17 mouse cellular contexts compared by ENCODE assay signal in the genomic region with DNA sequence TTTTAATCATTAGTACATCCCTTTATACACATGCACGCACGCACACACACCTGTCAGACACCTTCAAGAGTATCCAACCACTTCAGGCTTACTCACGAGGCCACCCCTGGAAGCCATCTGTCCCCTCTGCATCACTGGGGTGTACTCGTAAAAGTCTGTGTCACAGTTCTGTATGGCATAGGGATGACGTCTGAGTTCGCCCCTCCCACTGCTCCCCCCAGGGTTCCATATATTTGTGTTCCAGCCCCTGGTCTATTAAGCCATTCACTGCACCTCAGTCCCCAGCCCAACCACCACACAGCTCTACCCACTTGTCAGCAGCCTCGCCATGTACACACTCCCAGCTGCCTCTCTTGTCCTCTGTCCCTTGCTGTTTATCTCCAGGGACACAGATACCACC. TPM values are rescaled to one million over a fixed set of nuclear protein-coding genes. Genes with fewer than 3 reads are reported as not detected.
A peak's percentile ranks its signal among the peaks of the same experiment; 100 is the strongest.
DNase-seq lines count a peak whose midpoint lies in the region; ATAC-seq lines count a peak whose summit lies in the region.
"Had no signal": no experiment of that assay in that cellular context is flagged by ENCODE, and none has a peak within 500 bp of the region (broad histone marks: within the 10 kb centered on the region; RNA-seq: fewer than 3 reads in every experiment).

No protein-coding gene starts in this region.

- peak; percentile 80 for DNase-seq in heart, adult 11 months
- no peak for DNase-seq in heart, embryonic 10.5 days (ENCODE audit: low spot score)
- DNase-seq in liver, embryonic 11.5 days (ENCODE audit: low spot score) = no peak
- DNase-seq in liver = no peak
- no peak for DNase-seq in neural tube, embryonic 10.5 days (ENCODE audit: extremely low spot score, low spot score)
- DNase-seq: adrenal gland, adult 2 months; adrenal gland, postnatal 25 days; cerebellum, adult 9-10 months; cerebellum, postnatal 36 days; gastrocnemius, adult 2 months; gastrocnemius, postnatal 25 days; heart, postnatal 10 days; heart, postnatal 4 days had no signal

- H3K27ac ChIP-seq in heart, embryonic 10.5 days = no peak overlapping the region
- H3K27ac ChIP-seq in liver, embryonic 11.5 days (ENCODE audit: low read depth, low read length) = no peak overlapping the region
- no peak overlapping the region for H3K27ac ChIP-seq in neural tube, embryonic 13.5 days (replicated peaks)
- H3K27ac ChIP-seq: embryonic facial prominence, embryonic 13.5 days; forebrain, embryonic 12.5 days; gastrocnemius, adult 2 months; hindbrain, embryonic 15.5 days had no signal

- H3K36me3 ChIP-seq in heart, embryonic 10.5 days = no peaks in the 10 kb centered on the region
- H3K36me3 ChIP-seq in liver, embryonic 11.5 days (ENCODE audit: control insufficient read depth, insufficient read depth, low read length) = no peaks in the 10 kb centered on the region
- no peaks in the 10 kb centered on the region for H3K36me3 ChIP-seq in neural tube, embryonic 13.5 days
- H3K36me3 ChIP-seq: embryonic facial prominence, embryonic 13.5 days; forebrain, embryonic 12.5 days; hindbrain, embryonic 15.5 days had no signal

- H3K4me3 ChIP-seq in heart, embryonic 10.5 days = no peak overlapping the region
- no peak overlapping the region for H3K4me3 ChIP-seq in liver, embryonic 11.5 days (ENCODE audit: low read depth, low read length)
- H3K4me3 ChIP-seq in neural tube, embryonic 13.5 days = no peak overlapping the region
- H3K4me3 ChIP-seq: embryonic facial prominence, embryonic 13.5 days; forebrain, embryonic 12.5 days; gastrocnemius, adult 2 months had no signal

- no peak overlapping the region for H3K4me2 ChIP-seq in liver, embryonic 11.5 days
- 0 out of 2 replicates have a peak overlapping the region, but pooled peaks have one; percentile 81 for H3K4me2 ChIP-seq in neural tube, embryonic 13.5 days
- H3K4me2 ChIP-seq: embryonic facial prominence, embryonic 13.5 days had no signal

- peaks cover 15% of the 10 kb centered on the region for H3K4me1 ChIP-seq in heart, embryonic 10.5 days
- 0 out of 2 replicates have a peak, but pooled peaks cover 6% of the 10 kb centered on the region for H3K4me1 ChIP-seq in liver, embryonic 11.5 days (replicated peaks; ENCODE audit: control insufficient read depth, insufficient read depth, low read length)
- peaks cover 90% of the 10 kb centered on the region for H3K4me1 ChIP-seq in neural tube, embryonic 13.5 days (replicated peaks)

- no peaks in the 10 kb centered on the region for H3K9me3 ChIP-seq in heart, embryonic 10.5 days
- no peaks in the 10 kb centered on the region for H3K9me3 ChIP-seq in liver, embryonic 11.5 days (ENCODE audit: control insufficient read depth, low read length)
- no peaks in the 10 kb centered on the region for H3K9me3 ChIP-seq in neural tube, embryonic 13.5 days
- H3K9me3 ChIP-seq: embryonic facial prominence, embryonic 13.5 days; forebrain, embryonic 12.5 days; hindbrain, embryonic 15.5 days had no signal

- peaks cover 99% of the 10 kb centered on the region for H3K27me3 ChIP-seq in heart, embryonic 10.5 days (ENCODE audit: insufficient read depth, poor library complexity, severe bottlenecking)
- peaks cover 89% of the 10 kb centered on the region for H3K27me3 ChIP-seq in liver, embryonic 11.5 days (replicated peaks; ENCODE audit: control insufficient read depth, insufficient read depth, low read length)
- H3K27me3 ChIP-seq in neural tube, embryonic 13.5 days = peaks cover 58% of the 10 kb centered on the region
- H3K27me3 ChIP-seq: hindbrain, embryonic 15.5 days had no signal

- 0 out of 2 replicates have a peak overlapping the region, but pooled peaks have one; percentile 5 for H3K9ac ChIP-seq in liver, embryonic 11.5 days (ENCODE audit: low read depth, low read length)
- H3K9ac ChIP-seq in neural tube, embryonic 13.5 days = no peak overlapping the region; the same call in 1 of the 2 replicates
- H3K9ac ChIP-seq: embryonic facial prominence, embryonic 13.5 days had no signal

- no peak for ATAC-seq in liver, embryonic 11.5 days (replicated peaks; ENCODE audit: low FRiP score)
- no peak for ATAC-seq in neural tube, embryonic 13.5 days (ENCODE audit: low read depth)

- WGBS in heart, embryonic 10.5 days = 73% methylated on average over 7 of the region's 7 CpGs
- 70% methylated on average over 7 of the region's 7 CpGs for WGBS in liver, embryonic 11.5 days
- WGBS in neural tube, embryonic 13.5 days = 66% methylated on average over 7 of the region's 7 CpGs

RNA-seq across cellular contexts. Expression of gene Nrxn2, which starts 3.5 kb away (rescaled TPM):
- polyA plus RNA-seq in heart, embryonic 10.5 days (2016; fragmentation: Nextera tagmentation; extraction: Ambion mirVana) = 0.10 and 1.1 TPM in 2 replicates
- polyA plus RNA-seq in liver, embryonic 11.5 days (2014; fragmentation: Nextera tagmentation; extraction: Ambion mirVana) = 1.1 and 1.6 TPM in 2 replicates
- polyA plus RNA-seq in neural tube, embryonic 13.5 days (2015; fragmentation: Nextera tagmentation; extraction: Ambion mirVana) = 24.0 and 28.9 TPM in 2 replicates

RNA-seq across cellular contexts. Expression of gene Rasgrp2, which starts 22.9 kb away (rescaled TPM):
- 59.9 and 61.6 TPM in 2 replicates for polyA plus RNA-seq in heart, embryonic 10.5 days (2016; fragmentation: Nextera tagmentation; extraction: Ambion mirVana)
- polyA plus RNA-seq in liver, embryonic 11.5 days (2014; fragmentation: Nextera tagmentation; extraction: Ambion mirVana) = 97.6 and 105 TPM in 2 replicates
- polyA plus RNA-seq in neural tube, embryonic 13.5 days (2015; fragmentation: Nextera tagmentation; extraction: Ambion mirVana) = 44.1 and 49.9 TPM in 2 replicates

RNA-seq across cellular contexts. Expression of gene Pygm, which starts 37.8 kb away (rescaled TPM):
- polyA plus RNA-seq in heart, embryonic 10.5 days (2016; fragmentation: Nextera tagmentation; extraction: Ambion mirVana) = 103 and 214 TPM in 2 replicates
- polyA plus RNA-seq in liver, embryonic 11.5 days (2014; fragmentation: Nextera tagmentation; extraction: Ambion mirVana) = 1.4 and 4.3 TPM in 2 replicates
- polyA plus RNA-seq in neural tube, embryonic 13.5 days (2015; fragmentation: Nextera tagmentation; extraction: Ambion mirVana) = 5.7 and 6.3 TPM in 2 replicates

RNA-seq across cellular contexts. Expression of gene Sf1, which starts 58.5 kb away (rescaled TPM):
- 129 and 146 TPM in 2 replicates for polyA plus RNA-seq in heart, embryonic 10.5 days (2016; fragmentation: Nextera tagmentation; extraction: Ambion mirVana)
- polyA plus RNA-seq in liver, embryonic 11.5 days (2014; fragmentation: Nextera tagmentation; extraction: Ambion mirVana) = 194 and 203 TPM in 2 replicates
- polyA plus RNA-seq in neural tube, embryonic 13.5 days (2015; fragmentation: Nextera tagmentation; extraction: Ambion mirVana) = 107 and 119 TPM in 2 replicates

Comparison
In these comparisons a context has a peak if more than half of its experiments do, and no peak if none do; other contexts are left out.
1. RNA of gene Pygm, which starts 37.8 kb away (polyA plus RNA-seq): 103 to 214 TPM in heart, embryonic 10.5 days; 5.7 to 6.3 TPM in neural tube, embryonic 13.5 days and 1.4 to 4.3 TPM in liver, embryonic 11.5 days; every median in the first group is over 10 times any median in the second.